ENCODE assay signal across 18 mouse cellular contexts in genomic region chrX:135948699-135949437, GRCm38 (mm10). TPM values are rescaled to one million over a fixed set of nuclear protein-coding genes. Genes with fewer than 3 reads are reported as not detected.
DNase-seq lines count a peak whose midpoint lies in the region; ATAC-seq and TF ChIP-seq lines count a peak whose summit lies in the region.
"Had no signal": no experiment of that assay in that cellular context is flagged by ENCODE, and none has a peak within 500 bp of the region (broad histone marks: within the 10 kb centered on the region; RNA-seq: fewer than 3 reads in every experiment).

No protein-coding gene starts in this region.

- H3K27ac ChIP-seq in cortical plate, adult 2 months (ENCODE audit: insufficient read depth, low read length): peak overlapping the region; percentile 13; the same call in 1 of the 2 replicates
- peak overlapping the region; percentile 59 for H3K27ac ChIP-seq in forebrain, postnatal 0 days (ENCODE audit: low read depth, low read length)
- H3K27ac ChIP-seq in midbrain, postnatal 0 days (ENCODE audit: low read depth, low read length): peak overlapping the region; percentile 59
- H3K27ac ChIP-seq: gastrocnemius, adult 2 months had no signal

- peak; percentile 84 for ATAC-seq in forebrain, postnatal 0 days
- ATAC-seq in midbrain, postnatal 0 days (ENCODE audit: low FRiP score): peak; percentile 31; the same call in 1 of the 2 replicates

- 28% methylated on average over 1 of the region's 1 CpGs for WGBS in forebrain, postnatal 0 days
- WGBS in midbrain, postnatal 0 days: 42% methylated on average over 1 of the region's 1 CpGs

- no peak overlapping the region for H3K4me2 ChIP-seq in forebrain, postnatal 0 days (ENCODE audit: low read depth)
- H3K4me2 ChIP-seq in midbrain, postnatal 0 days (ENCODE audit: low read depth, low read length, poor library complexity, severe bottlenecking): no peak overlapping the region
- H3K4me2 ChIP-seq: lung, embryonic 14.5 days had no signal

- no peaks in the 10 kb centered on the region for H3K27me3 ChIP-seq in forebrain, postnatal 0 days (ENCODE audit: insufficient read depth, low read length)
- no peaks in the 10 kb centered on the region for H3K27me3 ChIP-seq in midbrain, postnatal 0 days (ENCODE audit: insufficient read depth, low read length)

- TF ChIP-seq CTCF in cortical plate, adult 2 months (IDR thresholded peaks at IDR 0.05; ENCODE audit: extremely low read depth, insufficient read depth, low read length): no peak
- no peak for TF ChIP-seq CTCF in forebrain, postnatal 0 days (IDR thresholded peaks at IDR 0.05; ENCODE audit: low read depth)
- TF ChIP-seq CTCF in midbrain, postnatal 0 days (IDR thresholded peaks at IDR 0.05): no peak

- no peaks in the 10 kb centered on the region for H3K4me1 ChIP-seq in cortical plate, adult 2 months (ENCODE audit: control insufficient read depth, insufficient read depth, low read length)
- H3K4me1 ChIP-seq in forebrain, postnatal 0 days (ENCODE audit: insufficient read depth): no peaks in the 10 kb centered on the region
- H3K4me1 ChIP-seq in midbrain, postnatal 0 days (ENCODE audit: insufficient read depth, low read length): no peaks in the 10 kb centered on the region

- no peaks in the 10 kb centered on the region for H3K36me3 ChIP-seq in forebrain, postnatal 0 days (ENCODE audit: insufficient read depth)
- no peaks in the 10 kb centered on the region for H3K36me3 ChIP-seq in midbrain, postnatal 0 days (ENCODE audit: insufficient read depth, low read length)

- H3K4me3 ChIP-seq in cortical plate, adult 2 months (ENCODE audit: insufficient read depth, low read length): no peak overlapping the region
- no peak overlapping the region for H3K4me3 ChIP-seq in forebrain, postnatal 0 days (ENCODE audit: low read depth, low read length)
- H3K4me3 ChIP-seq in midbrain, postnatal 0 days (ENCODE audit: low read depth, low read length): no peak overlapping the region
- H3K4me3 ChIP-seq: gastrocnemius, adult 2 months; myocyte had no signal

- DNase-seq in layer of hippocampus, adult 11-12 months (ENCODE audit: low spot score): peak; percentile 7
- DNase-seq in layer of hippocampus, adult 9-10 months (ENCODE audit: low spot score): no peak
- peak; percentile 49 for DNase-seq in forebrain, postnatal 0 days
- peak; percentile 50 for DNase-seq in midbrain, postnatal 0 days (ENCODE audit: low spot score)
- no peak for DNase-seq in gastrocnemius, postnatal 36 days
- DNase-seq in gastrocnemius, postnatal 25 days: no peak
- no peak for DNase-seq in frontal cortex, postnatal 14 days (ENCODE audit: low spot score in 2 of 2)
- DNase-seq: adrenal gland, postnatal 36 days; cerebellum, adult 11-12 months; gastrocnemius, adult 2 months; heart, postnatal 14 days; kidney, adult 11 months; kidney, postnatal 4 days; liver; lung, embryonic 14.5 days; retina, postnatal 1 day had no signal

- H3K9ac ChIP-seq in forebrain, postnatal 0 days: no peak overlapping the region
- no peak overlapping the region for H3K9ac ChIP-seq in midbrain, postnatal 0 days (replicated peaks; ENCODE audit: low read length, poor library complexity, severe bottlenecking)
- H3K9ac ChIP-seq: lung, embryonic 14.5 days had no signal

- intact Hi-C loops in gastrocnemius, postnatal 36 days (cut with DNase I): no loop called here

- no peaks in the 10 kb centered on the region for H3K9me3 ChIP-seq in forebrain, postnatal 0 days (ENCODE audit: low read length)
- H3K9me3 ChIP-seq in midbrain, postnatal 0 days (ENCODE audit: low read length): no peaks in the 10 kb centered on the region

- no peak for TF ChIP-seq POLR2A in cortical plate, adult 2 months (IDR thresholded peaks at IDR 0.05; ENCODE audit: extremely low read depth, insufficient read depth, low read length)

RNA-seq across cellular contexts. Expression of gene Arxes2, which starts 44.8 kb away (rescaled TPM):
- polyA plus RNA-seq in cortical plate, adult 2 months (2012; rRNA removed): 79.4 and 82.0 TPM in 2 replicates
- total RNA-seq in forebrain, postnatal 0 days (2014; rRNA removed): 179 and 211 TPM in 2 replicates
- polyA plus RNA-seq in forebrain, postnatal 0 days (2015; fragmentation: Nextera tagmentation; extraction: Ambion mirVana): 235 and 280 TPM in 2 replicates
- total RNA-seq in midbrain, postnatal 0 days (2014; rRNA removed): 238 and 253 TPM in 2 replicates
- polyA plus RNA-seq in midbrain, postnatal 0 days (2015; fragmentation: Nextera tagmentation; extraction: Ambion mirVana): 387 and 388 TPM in 2 replicates
- 1 to 10 TPM in 1 of 2 experiments, under 1 TPM in 1; 0.33 to 1.0 TPM for total RNA-seq in gastrocnemius, postnatal 36 days (2021)
- total RNA-seq in gastrocnemius, postnatal 25 days (2021): 1 to 10 TPM in 1 of 2 experiments, under 1 TPM in 1; 0.20 to 2.2 TPM

Comparison
In these comparisons a context has a peak if more than half of its experiments do, and no peak if none do; other contexts are left out.
1. DNase-seq: peak in layer of hippocampus, adult 11-12 months (single experiment), forebrain, postnatal 0 days (single experiment) and midbrain, postnatal 0 days (single experiment); none in layer of hippocampus, adult 9-10 months (single experiment), gastrocnemius, postnatal 36 days (0 of 2), gastrocnemius, postnatal 25 days (single experiment) and frontal cortex, postnatal 14 days (0 of 2).
2. RNA of gene Arxes2, which starts 44.8 kb away (total RNA-seq): 238 to 253 TPM in midbrain, postnatal 0 days and 179 to 211 TPM in forebrain, postnatal 0 days; 0.20 to 2.2 TPM in gastrocnemius, postnatal 25 days and 0.33 to 1.0 TPM in gastrocnemius, postnatal 36 days; every median in the first group is over 10 times any median in the second.
3. Peak in every context shown above with its lines, with median percentiles within 50 percentile points of each other: H3K27ac ChIP-seq.